Mouse (Mus musculus) megakaryocyte, embryonic 14.5 days (primary cell): ENCODE results near the gene Mex3a. TPM values are rescaled to one million over a fixed set of nuclear protein-coding genes. Genes with fewer than 3 reads are reported as not detected.
"Not testable (repeated sequence)": the region's sequence is repeated elsewhere in the genome, so short reads cannot be mapped to it uniquely, and the experiment has no call there.

Experiments
- H3K27me3 ChIP-seq: replicated peaks from 2 replicates; pipeline ENCODE3; 2012; ENCODE audit warnings: inconsistent platforms
- H3K36me3 ChIP-seq: replicated peaks from 2 replicates; pipeline ENCODE3; 2012; ENCODE audit warnings: low read length, inconsistent platforms, mixed read lengths
- H3K4me1 ChIP-seq: 2 replicates; pipeline ENCODE4 v1.6.1; 2012; ENCODE audit warnings: inconsistent platforms
- H3K4me3 ChIP-seq: replicated peaks from 2 replicates; pipeline ENCODE3; 2012; ENCODE audit warnings: moderate library complexity, mild to moderate bottlenecking, inconsistent platforms
- H3K9me3 ChIP-seq: 2 replicates; pipeline ENCODE4 v1.6.1; 2012; ENCODE audit warnings: inconsistent platforms
- FLI1 ChIP-seq: IDR thresholded peaks from 2 replicates; pipeline ENCODE4 v1.6.1; 2012; ENCODE audit warnings: low read length, inconsistent platforms, mixed read lengths
- GATA1 ChIP-seq: IDR thresholded peaks from 3 replicates; pipeline ENCODE4 v1.6.1; 2012; ENCODE audit warnings: mixed read lengths, low read length, inconsistent platforms, borderline replicate concordance
- polyA plus RNA-seq: library from polyadenylated mRNA; stranded (reverse); fragments of >175 nt; gene quantifications from 2 replicates; pipeline ENCODE4 v1.2.3, GENCODE M21; 2012; ENCODE audit warnings: low replicate concordance; ENCODE audit not compliant: insufficient read depth

The Mex3a gene
- polyA plus RNA-seq, 1 experiment = 1.6 TPM

DNA sequence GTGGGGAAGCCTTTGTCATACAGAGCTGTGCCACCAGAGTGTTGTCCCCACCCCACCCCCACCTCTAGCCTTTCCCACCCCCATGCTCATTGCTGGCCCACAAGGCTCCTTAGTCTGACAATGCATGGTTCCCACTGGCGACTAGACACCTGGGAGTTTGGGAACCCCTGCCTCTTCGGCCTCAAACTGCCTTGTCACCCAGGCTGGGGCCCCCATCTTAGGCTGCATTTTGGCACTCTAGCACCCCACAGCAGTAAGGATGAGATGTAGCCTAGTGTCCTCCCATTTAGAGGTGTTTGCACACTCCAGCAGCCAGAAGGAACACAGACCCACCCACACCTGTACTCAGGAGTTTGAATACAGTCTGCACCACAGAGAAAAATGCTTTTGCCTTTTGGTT, 41.6 kb downstream of the Mex3a start:
- H3K4me3 ChIP-seq = no peak overlapping the region
- peaks cover 17% of the 10 kb centered on the region for H3K36me3 ChIP-seq
- TF ChIP-seq GATA1 (no peak), FLI1 (no peak)
- no peaks in the 10 kb centered on the region for H3K27me3 ChIP-seq
- no peaks in the 10 kb centered on the region for H3K9me3 ChIP-seq
- peaks cover 15% of the 10 kb centered on the region for H3K4me1 ChIP-seq

DNA sequence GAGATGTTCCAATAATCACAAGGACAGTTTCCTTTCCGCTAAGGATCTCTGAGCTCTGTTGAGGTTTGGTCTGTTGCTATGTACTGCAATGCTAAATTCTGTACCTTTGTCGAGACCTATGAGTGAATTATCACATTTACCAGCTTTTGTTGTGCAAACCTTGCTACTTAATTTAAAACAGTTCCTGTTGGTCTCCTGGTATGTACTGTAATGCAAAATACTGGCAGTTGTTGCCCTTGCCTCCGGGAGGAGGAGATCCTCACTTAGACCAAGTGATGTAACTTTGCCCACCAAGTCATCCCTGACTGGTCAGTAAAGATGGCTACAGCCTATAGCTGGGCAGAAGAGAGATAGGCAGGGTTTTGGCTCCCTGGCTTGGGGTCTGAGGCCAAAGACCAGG, 43.3 kb downstream of the Mex3a start, which contains the start of gene Ssr2:
Ssr2 (plus strand) TSS at position 337 of the 400 bp plus-strand sequence.
- Histone ChIP-seq H3K9me3 (no peaks in the 10 kb centered on the region), H3K36me3 (no peaks in the 10 kb centered on the region), H3K27me3 (no peaks in the 10 kb centered on the region), H3K4me1 (peaks cover 26% of the 10 kb centered on the region), H3K4me3 (no peak within 1 kb of the TSS)
- TF ChIP-seq GATA1 = no peak
- TF ChIP-seq FLI1 = no peak

DNA sequence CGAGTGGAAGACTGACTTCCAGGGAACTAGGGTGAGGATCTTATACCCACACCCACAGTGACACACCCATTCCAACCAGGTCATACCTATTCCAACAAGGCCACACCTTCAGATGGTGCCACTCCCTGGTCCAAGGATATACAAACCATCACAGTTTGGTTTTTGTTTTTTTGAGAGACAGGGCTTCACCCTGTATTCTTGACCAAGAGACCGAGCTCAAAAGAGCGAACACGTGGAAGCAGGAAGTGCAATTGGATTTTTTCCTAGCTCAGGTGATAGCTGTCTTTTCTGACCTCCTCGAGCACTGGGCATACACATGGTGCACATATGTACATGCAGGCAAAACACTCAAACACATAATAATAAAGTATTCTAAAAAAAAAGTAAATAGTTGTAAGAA, 45.7 kb downstream of the Mex3a start:
- not testable (repeated sequence) for H3K27me3 ChIP-seq, H3K4me3 ChIP-seq, H3K9me3 ChIP-seq
- peaks cover 18% of the 10 kb centered on the region for H3K36me3 ChIP-seq
- peaks cover 34% of the 10 kb centered on the region for H3K4me1 ChIP-seq

DNA sequence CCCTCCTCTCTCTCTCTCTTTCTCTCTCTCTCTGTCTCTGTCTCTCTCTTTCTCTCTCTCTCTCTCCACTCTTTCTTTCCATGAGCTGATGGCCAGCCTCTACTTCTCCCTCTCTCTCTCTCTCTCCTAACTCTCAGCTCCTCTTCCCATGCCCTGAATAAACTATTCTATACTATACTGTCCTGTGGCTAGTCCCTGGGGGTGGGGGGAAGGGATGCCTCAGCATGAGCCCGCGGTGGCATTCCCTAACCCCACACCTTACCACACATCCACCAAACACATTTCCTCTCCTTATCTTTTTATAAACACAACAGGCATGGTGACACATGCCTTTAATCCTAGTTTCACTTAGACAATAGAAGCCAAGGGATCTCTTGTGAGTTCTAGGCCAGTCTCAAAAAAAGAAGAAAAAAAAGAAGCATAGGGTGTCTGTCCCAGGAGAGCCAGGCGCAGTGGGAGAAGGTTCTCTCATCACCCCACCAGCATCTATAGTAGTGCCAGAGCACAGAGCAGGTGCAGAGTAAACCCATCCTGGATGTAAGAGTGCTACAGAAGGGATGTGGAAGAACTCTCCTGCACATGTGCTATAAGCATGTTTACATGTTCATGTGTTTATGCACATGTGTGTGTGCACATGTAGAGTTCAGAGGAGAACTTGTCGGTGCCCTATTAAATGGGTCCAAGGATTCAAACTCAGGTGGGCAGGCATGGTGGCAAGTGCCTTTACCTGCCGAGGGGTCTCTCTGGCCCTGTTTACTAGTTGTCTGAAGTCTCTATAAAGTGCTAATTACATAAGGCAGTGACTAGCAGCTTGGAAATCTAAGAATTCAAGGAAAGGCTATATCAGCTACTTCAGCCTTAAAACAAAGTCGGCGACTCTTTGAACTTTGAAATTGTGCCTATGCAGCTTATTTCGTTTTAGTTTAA, 46.6 kb downstream of the Mex3a start:
- Histone ChIP-seq H3K4me3 (peak overlapping the region; percentile 94), H3K9me3 (no peaks in the 10 kb centered on the region), H3K4me1 (peaks cover 40% of the 10 kb centered on the region), H3K27me3 (no peaks in the 10 kb centered on the region), H3K36me3 (peaks cover 27% of the 10 kb centered on the region)
- TF ChIP-seq FLI1 (no peak), GATA1 (no peak)

DNA sequence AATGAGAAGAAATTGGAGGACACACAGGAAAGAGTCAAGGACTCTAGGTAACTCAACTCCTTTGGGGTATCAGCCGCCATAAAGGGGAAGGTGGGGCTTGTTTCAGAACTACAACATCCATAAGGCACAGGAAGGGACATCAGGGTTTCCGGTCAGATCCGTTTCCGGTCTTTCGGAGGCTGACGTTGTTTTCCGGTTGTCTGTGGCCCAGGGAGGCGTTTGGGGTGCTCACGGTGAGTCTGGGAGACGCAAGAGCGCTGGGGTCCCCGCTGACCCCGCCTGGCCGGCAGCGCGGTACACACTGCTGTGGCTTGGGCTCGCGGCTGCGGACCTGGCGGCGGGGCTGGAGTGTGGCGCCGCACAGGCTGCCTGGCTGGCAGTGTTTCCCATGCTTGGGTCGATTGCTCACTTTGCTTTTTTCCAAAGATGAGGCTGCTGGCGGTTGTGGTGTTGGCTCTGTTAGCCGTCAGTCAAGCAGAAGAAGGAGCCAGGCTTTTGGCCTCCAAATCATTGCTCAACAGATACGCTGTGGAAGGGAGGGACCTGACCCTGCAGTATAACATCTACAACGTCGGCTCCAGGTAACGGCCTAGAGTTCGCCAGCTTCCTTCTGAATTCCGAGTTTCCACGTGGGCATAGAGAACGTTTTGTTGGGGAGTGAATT, 47.4 kb downstream of the Mex3a start:
- peaks cover 38% of the 10 kb centered on the region for H3K4me1 ChIP-seq
- peaks cover 32% of the 10 kb centered on the region for H3K36me3 ChIP-seq
- no peaks in the 10 kb centered on the region for H3K9me3 ChIP-seq
- no peak for TF ChIP-seq GATA1
- TF ChIP-seq FLI1 = peak; percentile 95
- H3K27me3 ChIP-seq = no peaks in the 10 kb centered on the region
- H3K4me3 ChIP-seq = peak overlapping the region; percentile 94

DNA sequence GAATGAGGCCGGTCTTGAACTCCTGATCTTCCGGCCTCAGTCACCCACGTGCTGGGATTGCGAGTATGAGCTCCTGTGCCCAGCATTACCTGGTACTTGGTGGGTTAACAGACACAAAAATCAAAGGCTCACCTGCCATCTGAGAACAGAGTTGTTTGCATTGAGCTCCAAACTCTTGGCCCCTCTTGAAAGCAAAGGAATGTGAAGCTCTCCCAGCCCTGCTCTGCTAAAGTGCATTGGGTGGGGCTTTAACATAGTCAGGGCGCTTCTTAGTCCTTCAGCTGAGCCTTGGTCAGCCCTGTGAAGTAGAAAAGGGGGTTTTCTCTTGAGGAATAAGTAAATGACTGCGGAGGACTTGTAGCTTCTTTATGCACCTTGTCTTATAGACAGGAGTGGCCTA, 53.6 kb downstream of the Mex3a start:
- TF ChIP-seq FLI1 = no peak
- TF ChIP-seq GATA1 = no peak
- H3K27me3 ChIP-seq = no peaks in the 10 kb centered on the region
- no peak overlapping the region for H3K4me3 ChIP-seq
- peaks cover 12% of the 10 kb centered on the region for H3K4me1 ChIP-seq
- peaks cover 70% of the 10 kb centered on the region for H3K36me3 ChIP-seq
- no peaks in the 10 kb centered on the region for H3K9me3 ChIP-seq

DNA sequence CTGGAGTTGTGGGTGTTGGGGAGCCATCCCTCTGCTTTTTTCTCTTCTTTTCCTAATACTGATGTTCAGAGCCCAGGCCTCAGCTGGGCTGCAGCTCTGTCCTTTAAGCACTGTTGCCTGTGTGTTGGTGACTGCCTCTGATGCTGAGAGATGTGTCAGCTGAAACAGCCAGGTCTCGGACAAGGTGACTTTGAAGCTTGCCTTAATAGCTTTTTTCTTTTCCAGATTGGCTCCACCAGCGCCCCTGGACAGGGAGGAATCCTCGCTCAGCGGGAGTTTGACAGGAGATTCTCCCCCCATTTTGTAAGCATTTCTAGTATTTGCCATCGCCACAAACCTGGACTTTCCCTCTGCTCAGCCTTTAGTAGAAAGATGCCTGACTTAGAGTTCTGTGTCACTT, 54.4 kb downstream of the Mex3a start:
- Histone ChIP-seq H3K27me3 (no peaks in the 10 kb centered on the region), H3K4me1 (peaks cover 12% of the 10 kb centered on the region), H3K4me3 (no peak overlapping the region), H3K36me3 (peaks cover 70% of the 10 kb centered on the region), H3K9me3 (no peaks in the 10 kb centered on the region)
- TF ChIP-seq FLI1 = no peak
- TF ChIP-seq GATA1 = no peak

DNA sequence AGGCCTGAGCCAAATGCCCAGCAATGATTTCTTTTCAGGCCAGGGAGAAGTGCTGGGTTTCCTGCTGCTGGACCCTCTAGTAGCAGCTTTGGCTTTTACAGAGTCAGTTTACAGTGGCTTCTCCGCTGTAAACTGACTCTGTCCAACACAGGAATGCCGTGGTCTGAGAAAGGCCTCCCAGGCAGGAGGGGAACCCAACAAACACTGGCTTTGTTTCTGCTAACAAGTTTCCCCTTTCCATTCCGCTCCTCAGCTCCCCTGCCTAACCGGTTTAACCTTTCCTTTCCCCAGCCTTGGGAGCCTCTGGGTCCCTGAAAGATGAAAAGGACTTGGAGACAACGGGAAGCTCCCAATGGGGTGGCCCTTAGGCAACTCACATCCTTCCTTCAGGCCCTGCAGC, 58.1 kb downstream of the Mex3a start:
- no peak for TF ChIP-seq FLI1
- Histone ChIP-seq H3K4me3 (no peak overlapping the region), H3K4me1 (peaks cover 39% of the 10 kb centered on the region), H3K27me3 (no peaks in the 10 kb centered on the region), H3K36me3 (peaks cover 44% of the 10 kb centered on the region), H3K9me3 (no peaks in the 10 kb centered on the region)

Other genes with a start within 250 kb of the Mex3a start
- not detected in 2 replicates for gene Gm38392, start 245.2 kb upstream of the Mex3a start, polyA plus RNA-seq
- gene Tsacc, start 235.4 kb upstream of the Mex3a start, polyA plus RNA-seq = 2.0 TPM in 1 of 2 replicates, not detected in the other
- 7.1 and 29.4 TPM in 2 replicates for gene Cct3, start 235.3 kb upstream of the Mex3a start, polyA plus RNA-seq
- gene Glmp, start 207.4 kb upstream of the Mex3a start, polyA plus RNA-seq = 31.1 and 138 TPM in 2 replicates
- gene Tmem79, start 196.2 kb upstream of the Mex3a start, polyA plus RNA-seq = 2.3 TPM in 1 of 2 replicates, not detected in the other
- 39.8 and 77.9 TPM in 2 replicates for gene Smg5, start 196.1 kb upstream of the Mex3a start, polyA plus RNA-seq
- gene Paqr6, start 167.8 kb upstream of the Mex3a start, polyA plus RNA-seq = not detected in 2 replicates
- gene Bglap3, start 159.7 kb upstream of the Mex3a start, polyA plus RNA-seq = not detected in 2 replicates
- not detected in 2 replicates for gene Bglap2, start 153.7 kb upstream of the Mex3a start, polyA plus RNA-seq
- gene Bglap, start 147.9 kb upstream of the Mex3a start, polyA plus RNA-seq = not detected in 2 replicates
- 73.6 and 114 TPM in 2 replicates for gene Pmf1, start 122.1 kb upstream of the Mex3a start, polyA plus RNA-seq
- gene Slc25a44, start 107.3 kb upstream of the Mex3a start, polyA plus RNA-seq = 6.7 and 7.2 TPM in 2 replicates
- gene Sema4a, start 71.2 kb upstream of the Mex3a start, polyA plus RNA-seq = 8.4 and 26.0 TPM in 2 replicates
- gene Lmna, start 22.4 kb upstream of the Mex3a start, polyA plus RNA-seq = 607 and 1,158 TPM in 2 replicates
- 0.51 TPM in 1 of 2 replicates, not detected in the other for gene Rab25, start 15.9 kb downstream of the Mex3a start, polyA plus RNA-seq
- gene Lamtor2, start 20.7 kb downstream of the Mex3a start, polyA plus RNA-seq = 18.1 and 152 TPM in 2 replicates
- gene Ubqln4, start 21.4 kb downstream of the Mex3a start, polyA plus RNA-seq = 26.1 and 51.5 TPM in 2 replicates
- gene Ssr2, start 43.5 kb downstream of the Mex3a start, polyA plus RNA-seq = 111 and 307 TPM in 2 replicates
- 302 and 446 TPM in 2 replicates for gene Arhgef2, start 73.6 kb downstream of the Mex3a start, polyA plus RNA-seq
- gene Rxfp4, start 120.7 kb downstream of the Mex3a start, polyA plus RNA-seq = not detected in 2 replicates
- gene Khdc4, start 153.4 kb downstream of the Mex3a start, polyA plus RNA-seq = 5.5 and 6.0 TPM in 2 replicates
- 30.4 and 71.5 TPM in 2 replicates for gene Rit1, start 184.4 kb downstream of the Mex3a start, polyA plus RNA-seq
- gene Syt11, start 242.8 kb downstream of the Mex3a start, polyA plus RNA-seq = 10.9 and 16.6 TPM in 2 replicates